Mouse (Mus musculus): Measurements from ENCODE around the gene Dlg4.

- TF ChIP-seq CTCF (IDR thresholded peaks at IDR 0.05; ENCODE audit: low read depth, low read length) (no peak), GATA1 (IDR thresholded peaks at IDR 0.05; ENCODE audit: borderline replicate concordance, low read length) (no peak), POLR2AphosphoS5 (IDR thresholded peaks at IDR 0.05; ENCODE audit: insufficient replicate concordance, low read depth, low read length) (no peak), TAL1 (conservative IDR thresholded peaks at IDR 0.05; ENCODE audit: low read depth, low read length) (no peak), GATA2 (IDR thresholded peaks at IDR 0.05; ENCODE audit: borderline replicate concordance, low read depth, low read length) (no peak)
These were observed 14.0 kb downstream of the Dlg4 start for GRCm38 (mm10) chr11:70030651-70031320.

All from G1E (cell line).